Mouse (Mus musculus) forebrain, embryonic 16.5 days (tissue): Measurements from ENCODE around the gene Odf2. TPM values are rescaled to one million over a fixed set of nuclear protein-coding genes. Genes with fewer than 3 reads are reported as not detected.

Experiments used
- ATAC-seq: fragments of 200-750 bp; cut with Nextera tagmentation; 2 replicates; pipeline ENCODE4 v1.8.0; 2017; ENCODE audit warnings: mild to moderate bottlenecking, moderate library complexity
- H3K27ac ChIP-seq: fragments of 300-500 bp; sonication (generic); 2 replicates; pipeline ENCODE4 v1.5.1; 2014; ENCODE audit warnings: low read length, control low read depth
- H3K27me3 ChIP-seq: fragments of 300-500 bp; sonication (generic); replicated peaks from 2 replicates; pipeline ENCODE4 v1.6.1; 2014; ENCODE audit warnings: low read length; ENCODE audit not compliant: control insufficient read depth, insufficient read depth
- H3K36me3 ChIP-seq: fragments of 300-500 bp; sonication (generic); 2 replicates; pipeline ENCODE4 v1.6.1; 2014; ENCODE audit not compliant: control insufficient read depth, insufficient read depth
- H3K4me1 ChIP-seq: fragments of 300-500 bp; sonication (generic); replicated peaks from 2 replicates; pipeline ENCODE4 v1.6.1; 2014; ENCODE audit warnings: low read length; ENCODE audit not compliant: control insufficient read depth, insufficient read depth
- H3K4me2 ChIP-seq: fragments of 300-500 bp; sonication (generic); 2 replicates; pipeline ENCODE4 v1.6.1; 2014; ENCODE audit warnings: mild to moderate bottlenecking, low read length, control low read depth
- H3K4me3 ChIP-seq: fragments of 300-500 bp; sonication (generic); replicated peaks from 2 replicates; pipeline ENCODE4 v1.5.1; 2014; ENCODE audit warnings: mild to moderate bottlenecking, low read length, control low read depth
- H3K9ac ChIP-seq: fragments of 300-500 bp; sonication (generic); replicated peaks from 2 replicates; pipeline ENCODE4 v1.6.1; 2014; ENCODE audit warnings: low read depth, low read length, control low read depth
- H3K9me3 ChIP-seq: fragments of 300-500 bp; sonication (generic); 2 replicates; pipeline ENCODE4 v1.6.1; 2016; ENCODE audit warnings: low read length; ENCODE audit not compliant: control insufficient read depth
- WGBS: fragments of 180-500 bp; shearing (Covaris S2); extraction: QIAGEN DNeasy Blood & Tissue Kit; methylation state at CpG from one replicate; pipeline ENCODE4 v1.1.7; 2014; 5-methylcytosine and 5-hydroxymethylcytosine counted together
- polyA plus RNA-seq: library from polyadenylated mRNA; unstranded; fragments of >200 nt; fragmentation: Nextera tagmentation; extraction: Ambion mirVana; gene quantifications from 2 replicates; pipeline ENCODE4 v1.2.1, GENCODE M21; 2015

The Odf2 gene
- polyA plus RNA-seq, 1 experiment from 2014 or later: 73.7 TPM

DNA sequence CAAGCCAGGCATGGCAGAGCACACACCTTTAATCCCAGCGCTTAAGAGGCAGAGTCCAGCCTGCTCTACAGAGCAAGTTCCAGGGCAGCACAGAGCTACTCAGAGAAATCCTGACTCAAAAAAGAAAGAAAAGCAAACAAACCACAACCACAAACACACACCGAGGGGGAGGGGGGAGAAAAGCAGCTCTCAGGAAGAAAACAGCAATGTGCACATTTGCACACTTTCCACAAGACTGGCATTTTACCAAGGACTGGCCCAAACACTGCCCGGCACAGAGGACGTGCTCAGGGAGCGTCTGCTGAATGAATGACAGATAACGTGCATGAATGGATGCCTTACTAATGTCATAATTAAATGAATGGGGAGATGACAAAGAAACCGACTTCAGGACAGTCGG is 40.0 kb upstream of the Odf2 start:
- no peak overlapping the region for H3K4me2 ChIP-seq
- H3K4me1 ChIP-seq: peaks cover 16% of the 10 kb centered on the region
- H3K36me3 ChIP-seq: no peaks in the 10 kb centered on the region
- H3K27me3 ChIP-seq: peaks cover 31% of the 10 kb centered on the region
- no peak overlapping the region for H3K4me3 ChIP-seq
- no peak for ATAC-seq
- no peak overlapping the region for H3K27ac ChIP-seq
- 59% methylated on average over 8 of the region's 8 CpGs for WGBS
- H3K9ac ChIP-seq: no peak overlapping the region
- H3K9me3 ChIP-seq: no peaks in the 10 kb centered on the region

DNA sequence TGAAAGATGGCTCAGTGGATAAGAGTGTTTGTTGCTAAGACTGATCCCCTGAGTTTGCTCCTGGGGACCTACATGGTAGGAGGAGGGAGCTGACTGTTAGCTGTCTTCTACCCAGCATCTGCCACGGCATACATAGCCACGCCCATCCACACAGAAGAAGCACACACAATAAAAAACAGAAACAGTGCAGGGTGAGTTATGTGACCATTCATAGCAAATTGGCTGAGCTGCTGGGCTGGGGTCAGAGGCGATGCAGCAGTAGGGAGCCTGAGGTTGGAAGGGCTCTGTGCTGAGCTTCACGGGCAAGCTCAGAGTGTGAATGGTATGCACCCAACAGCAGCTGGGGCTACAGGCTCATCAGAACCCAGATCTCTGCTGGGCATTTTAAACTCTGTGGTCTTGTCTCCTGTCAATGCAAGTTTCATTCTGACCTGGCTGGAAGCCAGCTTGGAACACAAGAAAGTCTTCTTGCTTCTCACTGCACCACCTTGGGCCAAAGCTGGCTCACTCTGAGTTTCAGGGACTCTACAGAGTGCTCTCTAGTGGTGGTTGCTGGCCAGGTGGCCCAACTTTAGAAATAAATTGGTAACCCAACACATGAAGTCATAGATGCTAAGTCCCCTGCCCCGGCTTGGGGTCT is 39.1 kb upstream of the Odf2 start:
- no peak overlapping the region for H3K27ac ChIP-seq
- H3K4me1 ChIP-seq: peaks cover 16% of the 10 kb centered on the region
- H3K4me3 ChIP-seq: no peak overlapping the region
- no peak overlapping the region for H3K4me2 ChIP-seq
- no peaks in the 10 kb centered on the region for H3K36me3 ChIP-seq
- H3K9me3 ChIP-seq: no peaks in the 10 kb centered on the region
- no peak overlapping the region for H3K9ac ChIP-seq
- H3K27me3 ChIP-seq: peaks cover 22% of the 10 kb centered on the region
- ATAC-seq: no peak
- WGBS: 56% methylated on average over 5 of the region's 5 CpGs

DNA sequence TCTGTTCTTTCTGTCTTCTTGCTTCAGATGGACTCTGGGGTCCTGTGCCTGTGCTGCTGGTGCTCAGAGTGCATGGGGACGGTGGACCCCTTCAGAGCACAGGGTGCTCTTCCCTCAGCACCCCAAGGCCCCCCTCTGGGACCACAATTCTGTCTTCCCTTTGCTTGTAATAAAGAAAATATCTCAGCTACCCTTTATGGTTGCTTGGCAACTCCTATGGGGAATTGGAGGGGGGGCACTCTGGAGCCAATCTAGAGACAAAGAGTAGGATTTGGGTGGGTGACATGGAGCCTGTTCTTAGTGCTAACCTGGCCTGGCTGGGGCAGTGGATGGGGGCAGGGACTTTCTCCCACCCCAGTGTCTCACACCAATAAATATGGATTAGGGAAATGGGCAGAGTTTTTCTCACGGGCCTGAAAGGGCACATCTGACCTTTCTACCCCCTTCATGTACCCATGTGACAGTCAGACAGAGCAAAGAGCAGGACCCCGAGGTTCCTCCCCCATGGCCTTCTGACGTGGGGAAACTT is 36.0 kb upstream of the Odf2 start:
- Histone ChIP-seq H3K4me3 (no peak overlapping the region), H3K9ac (no peak overlapping the region), H3K36me3 (no peaks in the 10 kb centered on the region), H3K9me3 (no peaks in the 10 kb centered on the region), H3K4me2 (no peak overlapping the region), H3K27me3 (no peaks in the 10 kb centered on the region; the same call in 1 of the 2 replicates), H3K27ac (no peak overlapping the region), H3K4me1 (no peaks in the 10 kb centered on the region)
- ATAC-seq: no peak
- WGBS: 31% methylated on average over 4 of the region's 4 CpGs

DNA sequence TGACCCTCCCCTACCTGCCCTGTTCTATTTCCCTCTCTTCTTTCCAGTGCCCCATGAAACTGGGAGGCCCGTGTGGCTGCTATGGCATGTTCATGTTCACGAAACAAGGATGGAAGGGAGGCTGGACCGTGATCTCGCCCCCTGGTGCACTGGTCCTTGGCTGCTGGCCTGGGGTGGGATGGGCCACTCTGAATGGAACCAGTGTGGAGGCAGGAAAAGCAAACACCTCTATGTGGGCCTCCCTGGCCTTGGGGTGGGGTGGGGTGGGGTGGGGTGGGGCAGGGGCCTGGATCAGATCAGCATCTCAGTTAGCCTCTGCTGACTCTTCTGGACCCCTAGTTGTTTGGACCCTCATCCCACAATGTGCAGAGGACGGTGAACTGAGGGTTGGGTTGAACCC is 35.3 kb upstream of the Odf2 start:
- Histone ChIP-seq H3K4me2 (no peak overlapping the region), H3K9me3 (no peaks in the 10 kb centered on the region), H3K9ac (no peak overlapping the region), H3K4me1 (no peaks in the 10 kb centered on the region), H3K36me3 (no peaks in the 10 kb centered on the region), H3K27ac (no peak overlapping the region), H3K27me3 (no peaks in the 10 kb centered on the region; the same call in 1 of the 2 replicates), H3K4me3 (no peak overlapping the region)
- no peak for ATAC-seq
- 72% methylated on average over 5 of the region's 5 CpGs for WGBS

DNA sequence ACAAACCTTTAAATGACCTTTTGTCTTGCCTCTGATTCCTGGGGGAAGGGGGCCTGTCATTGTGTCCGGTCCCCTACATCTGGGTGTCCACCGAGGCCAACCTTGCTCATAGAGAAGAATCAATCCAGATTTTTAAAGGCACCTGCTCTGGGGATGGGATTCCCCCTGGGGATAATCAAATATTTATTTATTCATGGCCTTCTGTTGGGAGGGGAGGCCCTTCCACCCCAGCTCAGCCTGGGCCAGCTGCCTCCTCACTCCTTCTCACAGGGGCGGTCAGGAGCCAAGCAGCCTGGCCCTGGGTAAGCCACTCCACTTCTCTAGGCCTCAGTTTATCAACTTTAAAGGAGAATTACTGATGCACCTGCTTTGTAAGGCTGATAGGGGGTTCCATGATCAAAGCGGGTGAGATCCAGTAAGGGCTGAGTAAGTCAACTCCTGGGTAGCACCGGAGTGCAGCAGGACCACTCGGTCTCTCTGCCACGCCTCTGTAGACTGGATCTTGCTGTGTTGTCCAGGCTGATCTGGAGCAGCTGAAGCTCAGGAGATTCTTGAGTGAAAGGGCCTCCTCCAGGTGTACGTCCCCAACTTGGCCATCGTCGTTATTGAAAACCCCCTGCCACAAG is 33.3 kb upstream of the Odf2 start:
- no peaks in the 10 kb centered on the region for H3K4me1 ChIP-seq

DNA sequence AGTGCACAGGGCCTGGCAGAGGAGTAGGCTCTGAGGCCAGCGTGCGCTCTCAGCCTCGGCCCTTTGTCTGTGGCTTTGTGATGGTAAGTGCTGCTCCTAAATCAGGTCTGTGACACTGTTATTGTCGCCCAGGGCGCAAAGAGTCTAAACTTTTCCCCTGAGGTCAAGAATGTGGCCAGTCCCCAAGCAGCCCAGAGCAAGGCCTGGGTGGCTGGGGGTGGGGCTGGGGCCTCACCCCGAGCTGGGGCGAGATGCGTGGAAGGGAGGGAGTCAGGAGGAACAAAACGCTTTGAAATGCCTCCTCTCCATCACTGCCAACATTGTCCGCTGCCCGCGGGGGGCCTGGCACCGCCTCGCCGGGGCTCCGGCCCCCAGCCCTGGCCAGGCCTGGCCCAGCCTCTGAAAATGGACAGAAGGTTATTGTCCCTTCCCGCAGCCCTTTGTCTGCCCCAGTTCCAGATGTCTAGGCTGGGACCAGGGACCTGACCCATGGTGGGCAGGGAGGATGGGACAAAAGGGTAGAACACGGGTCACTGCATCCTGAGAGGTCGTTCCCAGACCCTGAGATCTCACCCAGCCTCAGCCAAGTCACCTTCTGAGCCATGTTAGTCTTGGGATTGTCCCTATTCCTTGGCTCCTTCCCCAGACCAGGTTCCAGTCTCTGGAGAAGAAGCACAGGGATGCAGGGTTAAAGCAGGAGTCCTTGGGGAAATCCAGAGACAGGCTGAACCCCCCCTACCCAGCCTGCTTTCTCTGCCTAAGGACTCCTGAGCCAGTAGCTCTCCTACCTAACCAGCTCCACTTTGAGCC is 32.4 kb upstream of the Odf2 start:
- 4% methylated on average over 19 of the region's 19 CpGs for WGBS
- Histone ChIP-seq H3K27me3 (no peaks in the 10 kb centered on the region), H3K9me3 (no peaks in the 10 kb centered on the region), H3K4me1 (no peaks in the 10 kb centered on the region), H3K4me3 (no peak overlapping the region), H3K9ac (no peak overlapping the region), H3K27ac (no peak overlapping the region), H3K36me3 (no peaks in the 10 kb centered on the region), H3K4me2 (no peak overlapping the region)
- ATAC-seq: no peak

More for the DNA sequence above, 33.3 kb upstream of the Odf2 start:
- Histone ChIP-seq H3K4me2 (no peak overlapping the region), H3K9ac (no peak overlapping the region), H3K36me3 (no peaks in the 10 kb centered on the region), H3K27me3 (no peaks in the 10 kb centered on the region; the same call in 1 of the 2 replicates), H3K4me3 (no peak overlapping the region), H3K9me3 (no peaks in the 10 kb centered on the region), H3K27ac (no peak overlapping the region)
- WGBS: 71% methylated on average over 10 of the region's 10 CpGs
- ATAC-seq: no peak

DNA sequence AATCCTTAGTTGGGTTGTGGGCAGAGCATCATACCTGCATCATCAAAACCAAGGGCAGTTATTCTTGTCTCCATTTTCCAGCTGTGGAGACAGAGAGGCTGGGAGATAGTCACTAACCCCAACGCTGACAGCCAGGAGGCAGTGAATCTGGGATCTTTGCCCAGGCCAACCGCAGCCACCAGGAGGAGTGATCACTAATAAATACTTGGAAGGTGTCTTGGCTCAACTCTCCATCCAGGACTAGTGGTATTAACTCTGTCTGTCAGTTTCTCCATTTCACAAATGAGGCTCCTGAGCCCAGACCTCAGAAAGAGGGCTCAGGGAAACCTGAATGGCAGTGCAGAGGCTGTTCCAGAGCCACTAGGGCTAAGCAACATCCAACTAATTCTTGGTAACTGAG is 31.7 kb upstream of the Odf2 start:
- Histone ChIP-seq H3K9ac (no peak overlapping the region), H3K27me3 (no peaks in the 10 kb centered on the region), H3K27ac (no peak overlapping the region), H3K9me3 (no peaks in the 10 kb centered on the region), H3K4me2 (no peak overlapping the region), H3K36me3 (no peaks in the 10 kb centered on the region), H3K4me3 (no peak overlapping the region), H3K4me1 (no peaks in the 10 kb centered on the region)
- 34% methylated on average over 2 of the region's 2 CpGs for WGBS
- no peak for ATAC-seq

DNA sequence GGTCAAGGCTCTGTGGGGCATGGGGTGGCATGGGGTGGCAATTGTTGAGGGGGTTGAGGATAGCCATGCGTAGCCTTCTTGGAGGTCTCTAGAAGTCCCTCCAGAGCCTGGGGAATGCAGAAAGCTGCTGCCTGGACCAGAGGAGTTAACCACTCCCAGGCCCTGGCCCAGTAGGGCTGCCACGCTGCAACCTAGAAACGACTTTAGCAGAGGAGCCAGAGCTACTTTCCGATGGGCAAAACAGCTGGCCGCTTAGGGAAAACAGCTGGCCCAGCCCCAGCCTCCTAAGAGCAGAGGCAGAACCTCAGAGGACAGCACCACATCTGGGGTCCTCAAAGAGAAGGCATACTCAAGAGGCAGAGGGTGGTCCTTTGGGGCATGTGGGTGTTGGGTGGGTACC is 31.1 kb upstream of the Odf2 start:
- no peak for ATAC-seq
- Histone ChIP-seq H3K4me2 (no peak overlapping the region), H3K27ac (no peak overlapping the region), H3K4me3 (no peak overlapping the region), H3K4me1 (no peaks in the 10 kb centered on the region), H3K9me3 (no peaks in the 10 kb centered on the region), H3K27me3 (no peaks in the 10 kb centered on the region), H3K9ac (no peak overlapping the region), H3K36me3 (no peaks in the 10 kb centered on the region)
- WGBS: 71% methylated on average over 5 of the region's 5 CpGs

DNA sequence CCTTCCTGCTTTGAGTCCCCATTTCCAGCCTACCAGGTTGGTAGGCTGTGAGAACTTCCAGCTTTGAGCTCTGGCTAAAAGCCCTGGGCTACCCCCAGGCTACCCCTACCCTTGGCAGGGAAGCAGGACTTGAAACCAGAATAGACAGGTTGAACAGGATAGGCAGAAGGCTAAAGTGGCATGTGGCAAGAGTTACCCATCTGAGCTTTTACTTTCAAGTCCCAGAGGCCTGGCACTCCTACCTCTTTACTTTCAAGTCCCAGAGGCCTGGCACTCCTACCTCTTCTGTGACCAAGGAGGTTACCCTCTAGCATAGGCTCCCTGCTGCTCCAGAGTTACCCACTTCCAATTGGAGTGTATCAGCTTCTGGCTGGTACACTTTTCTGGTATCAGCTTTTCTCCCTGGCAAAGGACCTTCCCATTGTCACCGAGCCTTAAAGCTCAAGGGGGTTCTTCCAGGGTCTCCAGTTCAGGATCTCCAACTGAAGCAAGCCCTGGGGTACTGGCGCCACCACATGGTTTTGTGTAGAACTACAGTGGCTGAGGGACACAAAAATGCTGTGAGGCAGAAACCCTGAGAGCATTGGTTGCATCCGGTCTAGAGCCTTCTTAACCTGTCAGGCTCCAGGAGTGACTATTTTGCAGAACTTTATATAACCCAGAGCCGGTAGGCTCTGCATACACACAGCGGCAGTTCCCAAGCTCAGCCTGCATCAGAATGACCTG is 30.1 kb upstream of the Odf2 start:
- no peaks in the 10 kb centered on the region for H3K9me3 ChIP-seq
- 12% methylated on average over 5 of the region's 5 CpGs for WGBS

More for the DNA sequence above, 30.1 kb upstream of the Odf2 start:
- Histone ChIP-seq H3K9ac (no peak overlapping the region), H3K4me1 (no peaks in the 10 kb centered on the region), H3K36me3 (no peaks in the 10 kb centered on the region), H3K27ac (no peak overlapping the region), H3K4me2 (no peak overlapping the region), H3K27me3 (no peaks in the 10 kb centered on the region), H3K4me3 (no peak overlapping the region)
- ATAC-seq: no peak
